Mouse (Mus musculus) cortical plate, adult 2 months (tissue): ENCODE measurements at regions not wholly inside any gene's neighbourhood (a gene's known extent, or its start where the extent isn't known, plus 50 kb on each side); places are given as distances from the start of the nearest gene placed in this dataset.

Experiments used
- CTCF ChIP-seq: fragments of 200-500 bp; IDR thresholded peaks from 2 replicates; pipeline ENCODE4 v1.5.1; 2011; ENCODE audit warnings: mild to moderate bottlenecking, control low read depth, low read length; ENCODE audit not compliant: insufficient read depth; ENCODE audit errors: extremely low read depth
- POLR2A ChIP-seq: fragments of 200-500 bp; IDR thresholded peaks from 2 replicates; pipeline ENCODE4 v1.6.1; 2011; ENCODE audit warnings: mild to moderate bottlenecking, low read length, control low read depth; ENCODE audit not compliant: insufficient read depth; ENCODE audit errors: extremely low read depth

GRCm38 (mm10) chr6:49759614-49760013 is 62.9 kb upstream of the Npy start:
- TF ChIP-seq POLR2A (no peak), CTCF (no peak)
